8 mouse cellular contexts compared by ENCODE assay signal in genomic region chr1:39900181-39901005, GRCm38 (mm10). TPM values are rescaled to one million over a fixed set of nuclear protein-coding genes. Genes with fewer than 3 reads are reported as not detected.
DNase-seq lines count a peak whose midpoint lies in the region; ATAC-seq lines count a peak whose summit lies in the region.

Map4k4 (plus strand) TSS chr1:39900913.

- peaks cover 13 to 32% of the 10 kb centered on the region in 2 experiments for H3K4me1 ChIP-seq in heart, embryonic 14.5 days (ENCODE audit: control insufficient read depth in 2 of 2, insufficient read depth in 2 of 2, low read length in 2 of 2)
- peaks cover 42% of the 10 kb centered on the region for H3K4me1 ChIP-seq in liver, embryonic 15.5 days (replicated peaks)
- H3K4me1 ChIP-seq in neural tube, embryonic 11.5 days (ENCODE audit: control insufficient read depth, insufficient read depth, low read length) = peaks cover 20% of the 10 kb centered on the region
- peaks cover 33% of the 10 kb centered on the region for H3K4me1 ChIP-seq in stomach, embryonic 16.5 days (ENCODE audit: control insufficient read depth, insufficient read depth, low read length)

- H3K27me3 ChIP-seq in heart, embryonic 14.5 days (ENCODE audit: control insufficient read depth, insufficient read depth, low read length) = no peaks in the 10 kb centered on the region
- peaks cover 49% of the 10 kb centered on the region for H3K27me3 ChIP-seq in liver, embryonic 15.5 days
- H3K27me3 ChIP-seq in neural tube, embryonic 11.5 days (ENCODE audit: control insufficient read depth, insufficient read depth, low read length) = no peaks in the 10 kb centered on the region
- no peaks in the 10 kb centered on the region for H3K27me3 ChIP-seq in stomach, embryonic 16.5 days (ENCODE audit: control insufficient read depth, insufficient read depth, low read length)

- H3K9ac ChIP-seq in heart, embryonic 14.5 days (ENCODE audit: low read length) = peak within 1 kb of the TSS; percentile 99
- peak within 1 kb of the TSS; percentile 58 for H3K9ac ChIP-seq in liver, embryonic 15.5 days
- peak within 1 kb of the TSS; percentile 100 for H3K9ac ChIP-seq in neural tube, embryonic 11.5 days (ENCODE audit: low read length)
- H3K9ac ChIP-seq in stomach, embryonic 16.5 days (ENCODE audit: low read length) = peak within 1 kb of the TSS; percentile 100

- WGBS in heart, embryonic 14.5 days = under 1% methylated on average over 76 of the region's 97 CpGs
- 2% methylated on average over 82 of the region's 97 CpGs for WGBS in liver, embryonic 15.5 days (ENCODE audit: insufficient replicate concordance)
- under 1% methylated on average over 69 of the region's 97 CpGs for WGBS in neural tube, embryonic 11.5 days
- WGBS in stomach, embryonic 16.5 days = under 1% methylated on average over 88 of the region's 97 CpGs

- peak within 1 kb of the TSS; percentile 70 for H3K4me2 ChIP-seq in heart, embryonic 14.5 days (ENCODE audit: low read length)
- H3K4me2 ChIP-seq in liver, embryonic 15.5 days = peak within 1 kb of the TSS; percentile 71
- peak within 1 kb of the TSS; percentile 80 for H3K4me2 ChIP-seq in neural tube, embryonic 11.5 days (ENCODE audit: low read depth)
- H3K4me2 ChIP-seq in stomach, embryonic 16.5 days (ENCODE audit: low read depth, low read length) = peak within 1 kb of the TSS; percentile 77

- peaks cover 17% of the 10 kb centered on the region for H3K36me3 ChIP-seq in heart, embryonic 14.5 days (ENCODE audit: control insufficient read depth, insufficient read depth, low read length)
- no peaks in the 10 kb centered on the region for H3K36me3 ChIP-seq in liver, embryonic 15.5 days (replicated peaks)
- H3K36me3 ChIP-seq in neural tube, embryonic 11.5 days (ENCODE audit: control insufficient read depth, insufficient read depth, low read length) = no peaks in the 10 kb centered on the region
- H3K36me3 ChIP-seq in stomach, embryonic 16.5 days (ENCODE audit: control insufficient read depth, insufficient read depth, low read length) = no peaks in the 10 kb centered on the region

- H3K27ac ChIP-seq in heart, embryonic 14.5 days (replicated peaks in 1 of 2; ENCODE audit: control insufficient read depth in 1 of 2, insufficient read depth in 1 of 2, low read depth in 2 of 2, low read length in 2 of 2) = peak within 1 kb of the TSS; percentile 96 to 98
- peak within 1 kb of the TSS; percentile 78 for H3K27ac ChIP-seq in liver, embryonic 15.5 days (replicated peaks)
- peak within 1 kb of the TSS; percentile 100 for H3K27ac ChIP-seq in neural tube, embryonic 11.5 days (ENCODE audit: low read depth, low read length)
- peak within 1 kb of the TSS; percentile 98 for H3K27ac ChIP-seq in stomach, embryonic 16.5 days (ENCODE audit: low read length)

- H3K4me3 ChIP-seq in heart, embryonic 14.5 days (ENCODE audit: control insufficient read depth in 1 of 2, insufficient read depth in 1 of 2, low read depth in 1 of 2, low read length in 2 of 2) = peak within 1 kb of the TSS; percentile 96 to 99
- H3K4me3 ChIP-seq in liver, embryonic 15.5 days (replicated peaks) = peak within 1 kb of the TSS; percentile 67
- peak within 1 kb of the TSS; percentile 99 for H3K4me3 ChIP-seq in neural tube, embryonic 11.5 days (ENCODE audit: low read depth, low read length)
- peak within 1 kb of the TSS; percentile 97 for H3K4me3 ChIP-seq in stomach, embryonic 16.5 days (replicated peaks; ENCODE audit: low read length)

- no peaks in the 10 kb centered on the region for H3K9me3 ChIP-seq in heart, embryonic 14.5 days (ENCODE audit: control insufficient read depth, low read length)
- H3K9me3 ChIP-seq in liver, embryonic 15.5 days (replicated peaks) = no peaks in the 10 kb centered on the region
- H3K9me3 ChIP-seq in neural tube, embryonic 11.5 days (ENCODE audit: control insufficient read depth, low read length) = no peaks in the 10 kb centered on the region
- H3K9me3 ChIP-seq in stomach, embryonic 16.5 days (replicated peaks; ENCODE audit: control insufficient read depth, low read length) = no peaks in the 10 kb centered on the region

- ATAC-seq in erythroid progenitor cell, adult 5-6 weeks (replicated peaks; ENCODE audit: low FRiP score, poor library complexity, severe bottlenecking) = no peak
- peak; percentile 89 for ATAC-seq in heart, embryonic 14.5 days (ENCODE audit: insufficient number of reproducible peaks, insufficient read depth, low FRiP score, low read depth)
- peak; percentile 80 for ATAC-seq in liver, embryonic 15.5 days (ENCODE audit: insufficient read depth)
- ATAC-seq in neural tube, embryonic 11.5 days (ENCODE audit: insufficient read depth, low FRiP score, low TSS enrichment) = peak; percentile 84
- ATAC-seq in stomach, embryonic 16.5 days (ENCODE audit: insufficient read depth, low FRiP score) = peak; percentile 92

- peak; percentile 64 to 72 for DNase-seq in B cell, adult 2 months
- DNase-seq in brain, adult 2 months (ENCODE audit: low read depth, low spot score) = peak; percentile 90
- DNase-seq in kidney, postnatal 10 days = peak; percentile 91
- DNase-seq in neural tube, embryonic 11.5 days (ENCODE audit: low spot score) = peak; percentile 91

RNA-seq across cellular contexts. Expression of gene Map4k4, which starts in this region (rescaled TPM):
- total RNA-seq in erythroid progenitor cell, adult 5-6 weeks (2015; ENCODE audit: low replicate concordance) = 15.9 and 28.1 TPM in 2 replicates
- 13.2 and 28.7 TPM in 2 replicates for total RNA-seq in erythroid progenitor cell, adult 5-6 weeks (2017; ENCODE audit: low replicate concordance)
- polyA plus RNA-seq in heart, embryonic 14.5 days (2014; fragmentation: Nextera tagmentation; extraction: Ambion mirVana) = 28.9 and 34.5 TPM in 2 replicates
- polyA plus RNA-seq in liver, embryonic 15.5 days (2015; fragmentation: Nextera tagmentation; extraction: Ambion mirVana) = 3.5 and 4.4 TPM in 2 replicates
- 39.4 and 41.0 TPM in 2 replicates for polyA plus RNA-seq in neural tube, embryonic 11.5 days (2014; fragmentation: Nextera tagmentation; extraction: Ambion mirVana)
- 15.3 and 16.2 TPM in 2 replicates for polyA plus RNA-seq in stomach, embryonic 16.5 days (2015; fragmentation: Nextera tagmentation; extraction: Ambion mirVana)
